Mouse (Mus musculus) cerebellum, adult 2 months (tissue): ENCODE data around the gene Slc35f6.

Source experiments
- CTCF ChIP-seq: fragments of 200-500 bp; IDR thresholded peaks from 2 replicates; pipeline ENCODE4 v1.5.1; 2011; ENCODE audit warnings: low read depth, mild to moderate bottlenecking, control low read depth, low read length, moderate library complexity, borderline replicate concordance; ENCODE audit not compliant: insufficient read depth
- POLR2A ChIP-seq: fragments of 200-500 bp; IDR thresholded peaks from 2 replicates; pipeline ENCODE4 v1.6.1; 2011; ENCODE audit warnings: low read length, control low read depth, borderline replicate concordance; ENCODE audit not compliant: insufficient read depth

GRCm38 (mm10) chr5:30667215-30667614 is 19.5 kb downstream of the Slc35f6 start:
- TF ChIP-seq POLR2A (no peak), CTCF (no peak)
